Mouse (Mus musculus): ENCODE results near the gene Gpr107.

GRCm38 (mm10) chr2:31263746-31264378 is 111.7 kb downstream of the Gpr107 start:
- TF ChIP-seq EP300 (IDR thresholded peaks at IDR 0.05; ENCODE audit: low read depth), result no peak
- no peak for TF ChIP-seq CTCF (IDR thresholded peaks at IDR 0.05; ENCODE audit: low read depth)

Measured in liver, postnatal 0 days (tissue).